Mouse (Mus musculus) cerebellum, adult 2 months (tissue): Measurements from ENCODE around the gene Epb41.

Experiments
- CTCF ChIP-seq: fragments of 200-500 bp; IDR thresholded peaks from 2 replicates; pipeline ENCODE4 v1.5.1; 2011; ENCODE audit warnings: low read depth, mild to moderate bottlenecking, control low read depth, low read length, moderate library complexity, borderline replicate concordance; ENCODE audit not compliant: insufficient read depth
- POLR2A ChIP-seq: fragments of 200-500 bp; IDR thresholded peaks from 2 replicates; pipeline ENCODE4 v1.6.1; 2011; ENCODE audit warnings: low read length, control low read depth, borderline replicate concordance; ENCODE audit not compliant: insufficient read depth

- TF ChIP-seq CTCF, result no peak
- no peak for TF ChIP-seq POLR2A
Measured at GRCm38 (mm10) chr4:132085114-132085513, 10.0 kb upstream of the Epb41 start.
